Mouse (Mus musculus) ES-Bruce4 (cell line): ENCODE measurements around the gene Tcf7l2. TPM values are rescaled to one million over a fixed set of nuclear protein-coding genes. Genes with fewer than 3 reads are reported as not detected.

Experiments used
- H3K27ac ChIP-seq: 2 replicates; pipeline ENCODE4 v1.5.1; 2012; ENCODE audit warnings: low read length, inconsistent platforms; ENCODE audit not compliant: insufficient read depth
- H3K27me3 ChIP-seq: 2 replicates; pipeline ENCODE4 v1.6.1; 2012; ENCODE audit warnings: mild to moderate bottlenecking, low read length, inconsistent platforms; ENCODE audit not compliant: control insufficient read depth, poor library complexity, insufficient read depth, severe bottlenecking
- H3K36me3 ChIP-seq: 2 replicates; pipeline ENCODE4 v1.6.1; 2012; ENCODE audit warnings: inconsistent platforms, mild to moderate bottlenecking, low read length, moderate library complexity; ENCODE audit not compliant: control insufficient read depth, poor library complexity, insufficient read depth, severe bottlenecking
- H3K4me1 ChIP-seq: one replicate; pipeline ENCODE4 v1.8.1; 2011; ENCODE audit warnings: low read length; ENCODE audit not compliant: control insufficient read depth, insufficient read depth
- H3K4me3 ChIP-seq: 2 replicates; pipeline ENCODE4 v1.5.1; 2011; ENCODE audit warnings: low read depth, mild to moderate bottlenecking, low read length
- H3K9ac ChIP-seq: 2 replicates; pipeline ENCODE4 v1.6.1; 2012; ENCODE audit warnings: low read depth, mild to moderate bottlenecking, inconsistent platforms; ENCODE audit not compliant: poor library complexity, severe bottlenecking
- H3K9me3 ChIP-seq: replicated peaks from 2 replicates; pipeline ENCODE4 v1.6.1; 2012; ENCODE audit warnings: mild to moderate bottlenecking, low read length, inconsistent platforms; ENCODE audit not compliant: control insufficient read depth, poor library complexity, insufficient read depth, severe bottlenecking
- CTCF ChIP-seq: IDR thresholded peaks from one replicate; pipeline ENCODE4 v1.8.1; 2011; ENCODE audit warnings: low read depth, low read length
- EP300 ChIP-seq: IDR thresholded peaks from 2 replicates; pipeline ENCODE4 v1.6.1; 2011; ENCODE audit warnings: low read depth, low read length; ENCODE audit not compliant: insufficient read depth
- POLR2A ChIP-seq: IDR thresholded peaks from one replicate; pipeline ENCODE4 v1.8.1; 2011; ENCODE audit warnings: low read length; ENCODE audit not compliant: insufficient read depth
- polyA plus RNA-seq: library from polyadenylated mRNA; stranded (reverse); fragments of >200 nt; gene quantifications from 2 replicates; pipeline ENCODE4 v1.2.4, GENCODE M21; 2011; ENCODE audit warnings: low read depth; ENCODE audit not compliant: missing spikeins, insufficient read depth, insufficient read length

Gene Tcf7l2
- polyA plus RNA-seq, 1 experiment = 23.8 TPM

- Histone ChIP-seq H3K4me3 (peak overlapping the region; percentile 28; the same call in 1 of the 2 replicates), H3K27me3 (no peaks in the 10 kb centered on the region), H3K36me3 (no peaks in the 10 kb centered on the region), H3K4me1 (peaks cover 3% of the 10 kb centered on the region), H3K9ac (no peak overlapping the region), H3K9me3 (no peaks in the 10 kb centered on the region), H3K27ac (no peak overlapping the region)
- TF ChIP-seq CTCF (no peak), EP300 (no peak), POLR2A (no peak)
These were observed 184.3 kb downstream of the Tcf7l2 start for GRCm38 (mm10) chr19:55925804-55926521.

- H3K27me3 ChIP-seq = no peaks in the 10 kb centered on the region
- no peak for TF ChIP-seq CTCF
- no peak overlapping the region for H3K27ac ChIP-seq
- H3K9me3 ChIP-seq = no peaks in the 10 kb centered on the region
- no peak overlapping the region for H3K4me3 ChIP-seq
- H3K9ac ChIP-seq = no peak overlapping the region
- peaks cover 5% of the 10 kb centered on the region for H3K4me1 ChIP-seq
- H3K36me3 ChIP-seq = no peaks in the 10 kb centered on the region
These were observed 185.4 kb downstream of the Tcf7l2 start for GRCm38 (mm10) chr19:55926858-55927673.

- Histone ChIP-seq H3K27ac (no peak overlapping the region), H3K27me3 (no peaks in the 10 kb centered on the region), H3K4me3 (no peak overlapping the region), H3K9me3 (no peaks in the 10 kb centered on the region), H3K9ac (no peak overlapping the region), H3K4me1 (peaks cover 5% of the 10 kb centered on the region), H3K36me3 (no peaks in the 10 kb centered on the region)
- TF ChIP-seq POLR2A (no peak), EP300 (no peak), CTCF (no peak)
These were observed 186.0 kb downstream of the Tcf7l2 start for GRCm38 (mm10) chr19:55927674-55928061.

DNA sequence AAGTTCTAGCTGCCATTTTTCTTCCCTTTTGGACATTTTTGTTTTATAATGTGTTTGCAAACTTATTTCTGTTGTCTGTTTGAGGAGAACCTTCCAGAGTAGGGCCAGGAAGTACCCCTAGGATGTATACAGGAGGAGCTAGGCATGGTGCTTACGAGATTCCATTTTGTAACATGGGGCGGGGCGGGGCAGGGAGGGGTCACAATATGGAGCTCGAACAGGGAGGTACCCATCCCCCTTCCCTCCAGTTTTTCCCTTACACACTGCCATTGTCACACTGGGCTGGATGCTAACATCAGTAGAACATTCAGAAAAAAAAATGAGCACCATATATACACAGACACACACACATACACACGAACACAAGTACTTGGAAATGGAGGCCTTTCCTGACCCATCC, 187.1 kb downstream of the Tcf7l2 start:
- no peak for TF ChIP-seq CTCF
- TF ChIP-seq EP300 = no peak
- TF ChIP-seq POLR2A = no peak
- Histone ChIP-seq H3K4me1 (peaks cover 5% of the 10 kb centered on the region), H3K27ac (no peak overlapping the region), H3K9me3 (no peaks in the 10 kb centered on the region), H3K27me3 (no peaks in the 10 kb centered on the region), H3K36me3 (no peaks in the 10 kb centered on the region), H3K9ac (no peak overlapping the region), H3K4me3 (no peak overlapping the region)

DNA sequence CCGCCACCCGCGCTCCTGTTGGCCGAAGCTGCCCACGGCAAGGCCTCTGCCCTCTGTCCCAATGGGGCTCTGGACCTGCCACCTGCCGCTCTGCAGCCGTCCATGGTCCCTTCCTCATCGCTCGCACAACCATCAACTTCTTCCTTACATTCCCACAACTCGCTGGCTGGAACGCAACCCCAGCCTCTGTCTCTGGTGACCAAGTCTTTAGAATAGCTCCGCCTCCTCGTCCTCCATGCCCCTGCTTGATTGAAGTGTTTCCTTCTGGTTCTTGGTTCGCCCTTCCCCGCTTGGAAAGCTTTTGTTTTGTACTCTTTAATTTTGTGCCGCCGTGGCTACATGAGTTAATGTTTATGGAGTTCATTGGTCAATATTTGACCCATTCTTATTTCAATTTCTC, 190.0 kb downstream of the Tcf7l2 start:
- Histone ChIP-seq H3K27ac (no peak overlapping the region), H3K9ac (no peak overlapping the region), H3K27me3 (no peaks in the 10 kb centered on the region), H3K4me1 (peaks cover 5% of the 10 kb centered on the region), H3K36me3 (no peaks in the 10 kb centered on the region), H3K4me3 (peak overlapping the region; percentile 27), H3K9me3 (no peaks in the 10 kb centered on the region)
- no peak for TF ChIP-seq POLR2A
- no peak for TF ChIP-seq CTCF
- TF ChIP-seq EP300 = no peak

- Histone ChIP-seq H3K27ac (no peak overlapping the region), H3K9ac (no peak overlapping the region), H3K36me3 (no peaks in the 10 kb centered on the region), H3K9me3 (no peaks in the 10 kb centered on the region), H3K4me3 (no peak overlapping the region), H3K4me1 (peaks cover 3% of the 10 kb centered on the region), H3K27me3 (no peaks in the 10 kb centered on the region)
- TF ChIP-seq POLR2A (no peak), EP300 (no peak), CTCF (no peak)
These were observed 192.5 kb downstream of the Tcf7l2 start for GRCm38 (mm10) chr19:55933947-55934729.
